Mouse (Mus musculus) spleen, adult 2 months (tissue): ENCODE data around the gene Ten1.

Source experiments
- CTCF ChIP-seq: fragments of 200-500 bp; IDR thresholded peaks from 2 replicates; pipeline ENCODE4 v1.5.1; 2011; ENCODE audit warnings: mild to moderate bottlenecking, inconsistent platforms; ENCODE audit not compliant: insufficient read depth, insufficient read length, insufficient replicate concordance; ENCODE audit errors: extremely low read depth
- POLR2A ChIP-seq: fragments of 200-500 bp; IDR thresholded peaks from 2 replicates; pipeline ENCODE4 v1.6.1; 2011; ENCODE audit warnings: low read depth, low read length, inconsistent platforms

DNA sequence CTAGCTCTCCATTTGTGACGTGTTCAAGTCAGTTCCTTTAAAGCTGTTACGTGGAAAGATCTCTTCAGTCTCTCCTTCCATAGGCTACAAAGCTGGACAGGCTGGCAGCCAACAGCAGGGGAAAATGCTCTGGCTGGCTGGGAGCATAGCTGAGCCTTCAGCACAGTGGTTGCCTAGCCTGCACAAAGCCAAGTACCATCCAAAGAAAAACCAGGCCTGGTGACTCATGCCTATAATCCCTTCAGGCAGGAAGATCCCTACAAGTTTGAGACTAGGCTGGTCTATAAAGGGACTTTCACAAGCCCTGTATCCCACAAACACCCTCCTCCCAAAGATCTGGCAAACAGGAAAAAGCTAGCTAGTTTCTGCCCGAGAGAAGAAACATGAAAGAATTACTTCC lies 12.8 kb upstream of the Ten1 start:
- TF ChIP-seq POLR2A, result no peak
- TF ChIP-seq CTCF, result no peak
